Mouse (Mus musculus): ENCODE results near the gene Tbc1d16. TPM values are rescaled to one million over a fixed set of nuclear protein-coding genes. Genes with fewer than 3 reads are reported as not detected.

The Tbc1d16 gene
- polyA plus RNA-seq, 1 experiment from 2014 or later: 13.9 TPM

DNA sequence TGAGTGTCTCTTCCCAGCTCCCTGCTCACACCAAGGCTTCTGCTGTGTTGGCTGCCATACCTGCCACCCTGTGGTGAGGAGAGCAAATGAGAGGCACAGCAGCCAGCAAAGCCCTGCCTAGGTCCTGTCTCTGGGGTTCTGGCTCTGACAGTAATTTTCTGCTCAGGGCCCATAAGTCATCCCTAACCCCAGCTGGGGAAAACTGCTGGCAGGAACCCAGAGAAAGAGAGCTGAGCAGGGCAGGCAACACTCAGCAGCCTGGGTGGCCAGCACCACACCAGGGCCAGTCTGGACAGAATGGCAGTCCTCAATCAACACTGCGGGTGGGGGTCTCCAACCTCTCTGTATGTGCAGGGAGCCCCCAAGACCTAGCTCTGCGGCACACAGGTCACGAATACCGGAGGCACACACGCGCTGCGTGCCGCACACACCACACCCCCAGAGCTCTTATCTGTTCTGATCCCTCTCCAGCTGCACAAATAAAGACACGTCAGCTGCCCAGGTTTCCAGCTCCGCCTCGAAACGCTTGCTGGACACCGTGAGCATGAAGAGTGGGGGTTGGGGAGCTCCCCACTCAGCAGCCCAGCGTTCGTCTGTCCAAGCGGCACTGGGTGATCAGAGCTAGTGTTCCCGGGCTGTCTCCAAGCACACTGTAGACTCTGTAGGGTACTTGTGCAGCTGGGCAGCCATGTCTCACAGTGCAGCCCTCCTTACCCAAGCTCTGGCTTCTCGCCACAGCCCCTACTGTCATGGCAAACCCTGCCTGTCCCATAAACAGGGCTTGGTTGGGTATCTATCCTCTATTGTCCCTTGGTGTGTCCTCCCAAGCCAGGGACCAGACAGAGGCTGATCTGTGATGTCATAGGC lies 13.0 kb downstream of the Tbc1d16 start:
- 2% methylated on average over 18 of the region's 18 CpGs for WGBS
- Histone ChIP-seq H3K4me2 (replicated peaks) (peak overlapping the region; percentile 78), H3K36me3 (no peaks in the 10 kb centered on the region), H3K4me3 (replicated peaks) (peak overlapping the region; percentile 23), H3K4me1 (replicated peaks) (peaks cover 60% of the 10 kb centered on the region), H3K9ac (peak overlapping the region; percentile 47), H3K27me3 (replicated peaks) (no peaks in the 10 kb centered on the region), H3K9me3 (no peaks in the 10 kb centered on the region), H3K27ac (peak overlapping the region; percentile 92)
- peak; percentile 88 for ATAC-seq

GRCm38 (mm10) chr11:119213166-119213885 lies 15.0 kb downstream of the Tbc1d16 start:
- no peaks in the 10 kb centered on the region for H3K27me3 ChIP-seq (replicated peaks)
- H3K27ac ChIP-seq: 0 out of 2 replicates have a peak overlapping the region, but pooled peaks have one; percentile 11
- no peak overlapping the region for H3K4me3 ChIP-seq (replicated peaks)
- 59% methylated on average over 19 of the region's 19 CpGs for WGBS
- H3K4me1 ChIP-seq (replicated peaks): peaks cover 61% of the 10 kb centered on the region
- H3K9ac ChIP-seq: no peak overlapping the region
- no peaks in the 10 kb centered on the region for H3K9me3 ChIP-seq
- H3K4me2 ChIP-seq (replicated peaks): no peak overlapping the region
- H3K36me3 ChIP-seq: peaks cover 5% of the 10 kb centered on the region; the same call in 1 of the 2 replicates
- no peak for ATAC-seq

GRCm38 (mm10) chr11:119211604-119212309 lies 16.5 kb downstream of the Tbc1d16 start:
- ATAC-seq: no peak

DNA sequence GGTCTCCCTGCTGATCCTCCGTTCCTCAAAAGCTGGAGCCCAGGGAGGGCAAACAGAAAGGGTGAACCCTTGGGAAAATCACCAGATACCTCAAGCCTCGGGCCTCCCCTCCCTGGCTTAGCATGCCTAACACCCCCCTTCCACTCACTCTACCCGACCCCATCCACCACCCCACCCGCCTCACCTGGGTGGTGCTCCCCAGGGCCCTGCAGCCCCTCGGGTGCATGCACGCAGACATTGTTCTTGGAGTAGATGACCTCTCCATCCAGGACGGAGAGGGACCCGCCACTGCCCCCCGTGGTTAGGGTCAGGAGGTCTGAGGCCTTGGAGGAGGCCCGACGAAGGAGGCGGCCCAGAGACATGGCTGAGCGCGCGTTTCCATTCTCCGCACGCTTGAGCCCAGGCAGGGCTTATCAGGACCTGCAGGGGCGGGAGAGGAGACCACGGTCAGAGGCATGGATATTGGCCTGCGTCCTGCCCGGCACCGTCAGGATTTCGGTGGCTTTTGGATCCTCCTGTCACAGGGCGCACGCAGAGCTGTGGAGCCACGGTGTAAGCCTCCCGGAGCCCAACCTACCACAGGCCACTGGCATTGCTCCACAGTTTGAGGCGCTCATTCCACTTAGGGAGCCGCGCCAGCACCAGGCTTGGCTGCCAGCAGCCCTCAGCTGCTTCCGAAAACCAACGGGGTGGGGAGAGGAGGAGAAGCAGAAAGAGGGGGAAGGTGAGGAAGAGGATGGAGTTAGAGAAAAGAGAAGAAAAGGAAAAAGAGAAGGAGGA lies 17.8 kb downstream of the Tbc1d16 start:
- 72% methylated on average over 32 of the region's 32 CpGs for WGBS
- H3K9me3 ChIP-seq: no peaks in the 10 kb centered on the region
- ATAC-seq: no peak
- H3K36me3 ChIP-seq: peaks cover 15% of the 10 kb centered on the region; the same call in 1 of the 2 replicates
- H3K27ac ChIP-seq: peak overlapping the region; percentile 52
- H3K4me3 ChIP-seq (replicated peaks): no peak overlapping the region
- no peak overlapping the region for H3K4me2 ChIP-seq (replicated peaks)
- no peak overlapping the region for H3K9ac ChIP-seq
- peaks cover 46% of the 10 kb centered on the region for H3K4me1 ChIP-seq (replicated peaks)
- H3K27me3 ChIP-seq (replicated peaks): no peaks in the 10 kb centered on the region

More at GRCm38 (mm10) chr11:119211604-119212309, 16.5 kb downstream of the Tbc1d16 start:
- Histone ChIP-seq H3K36me3 (peaks cover 15% of the 10 kb centered on the region; the same call in 1 of the 2 replicates), H3K4me2 (replicated peaks) (no peak overlapping the region), H3K9ac (no peak overlapping the region), H3K9me3 (no peaks in the 10 kb centered on the region), H3K4me1 (replicated peaks) (peaks cover 57% of the 10 kb centered on the region), H3K27ac (peak overlapping the region; percentile 13; the same call in 1 of the 2 replicates), H3K4me3 (replicated peaks) (no peak overlapping the region), H3K27me3 (replicated peaks) (no peaks in the 10 kb centered on the region)
- WGBS: 76% methylated on average over 21 of the region's 21 CpGs

- Histone ChIP-seq H3K9ac (no peak overlapping the region), H3K27me3 (replicated peaks) (no peaks in the 10 kb centered on the region), H3K9me3 (no peaks in the 10 kb centered on the region), H3K27ac (peak overlapping the region; percentile 52), H3K36me3 (peaks cover 17% of the 10 kb centered on the region; the same call in 1 of the 2 replicates), H3K4me2 (replicated peaks) (no peak overlapping the region), H3K4me3 (replicated peaks) (no peak overlapping the region), H3K4me1 (replicated peaks) (peaks cover 37% of the 10 kb centered on the region)
- ATAC-seq: peak; percentile 39
- WGBS: 64% methylated on average over 10 of the region's 10 CpGs
These were observed 18.8 kb downstream of the Tbc1d16 start for GRCm38 (mm10) chr11:119209371-119210025.

GRCm38 (mm10) chr11:119208870-119209370 lies 19.4 kb downstream of the Tbc1d16 start:
- Histone ChIP-seq H3K4me2 (replicated peaks) (no peak overlapping the region), H3K36me3 (peaks cover 17% of the 10 kb centered on the region; the same call in 1 of the 2 replicates), H3K9me3 (no peaks in the 10 kb centered on the region), H3K4me3 (replicated peaks) (no peak overlapping the region), H3K4me1 (replicated peaks) (peaks cover 31% of the 10 kb centered on the region), H3K27ac (0 out of 2 replicates have a peak overlapping the region, but pooled peaks have one; percentile 52), H3K9ac (no peak overlapping the region), H3K27me3 (replicated peaks) (no peaks in the 10 kb centered on the region)
- no peak for ATAC-seq
- WGBS: 92% methylated on average over 20 of the region's 20 CpGs

DNA sequence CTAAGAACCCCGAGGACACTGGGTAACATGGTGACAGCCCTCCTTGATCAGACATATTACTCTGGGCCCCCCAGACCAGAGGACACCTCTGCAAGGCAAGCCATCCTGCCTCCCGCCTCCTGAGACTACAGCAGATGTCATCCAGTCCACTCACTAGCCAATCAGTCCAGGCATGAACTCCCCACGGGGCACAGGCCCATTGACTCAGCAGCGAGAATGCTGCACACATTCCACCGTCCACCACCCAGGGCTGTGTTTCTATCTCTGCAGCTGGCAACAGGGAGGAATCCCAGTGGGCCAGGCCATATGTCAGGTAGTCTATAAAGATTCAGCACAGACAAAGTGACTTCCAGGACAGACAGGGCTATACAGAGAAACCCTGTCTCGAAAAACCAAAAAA lies 20.3 kb downstream of the Tbc1d16 start:
- Histone ChIP-seq H3K4me2 (replicated peaks) (no peak overlapping the region), H3K27ac (no peak overlapping the region), H3K4me1 (replicated peaks) (peaks cover 21% of the 10 kb centered on the region), H3K4me3 (replicated peaks) (no peak overlapping the region), H3K27me3 (replicated peaks) (no peaks in the 10 kb centered on the region), H3K9me3 (no peaks in the 10 kb centered on the region), H3K36me3 (peaks cover 17% of the 10 kb centered on the region; the same call in 1 of the 2 replicates), H3K9ac (no peak overlapping the region)
- 93% methylated on average over 6 of the region's 6 CpGs for WGBS
- ATAC-seq: no peak

GRCm38 (mm10) chr11:119206562-119206961 lies 21.7 kb downstream of the Tbc1d16 start:
- Histone ChIP-seq H3K27ac (no peak overlapping the region), H3K9ac (no peak overlapping the region), H3K4me2 (replicated peaks) (no peak overlapping the region), H3K4me3 (replicated peaks) (no peak overlapping the region), H3K4me1 (replicated peaks) (peaks cover 17% of the 10 kb centered on the region), H3K27me3 (replicated peaks) (no peaks in the 10 kb centered on the region), H3K36me3 (peaks cover 17% of the 10 kb centered on the region), H3K9me3 (no peaks in the 10 kb centered on the region)
- ATAC-seq: no peak
- 35% methylated on average over 5 of the region's 5 CpGs for WGBS

- Histone ChIP-seq H3K27me3 (replicated peaks) (no peaks in the 10 kb centered on the region), H3K9me3 (no peaks in the 10 kb centered on the region), H3K27ac (no peak overlapping the region), H3K4me1 (replicated peaks) (peaks cover 16% of the 10 kb centered on the region), H3K4me2 (replicated peaks) (no peak overlapping the region), H3K4me3 (replicated peaks) (no peak overlapping the region), H3K9ac (no peak overlapping the region), H3K36me3 (peaks cover 17% of the 10 kb centered on the region)
- 86% methylated on average over 10 of the region's 10 CpGs for WGBS
- ATAC-seq: no peak
These were observed 22.6 kb downstream of the Tbc1d16 start for GRCm38 (mm10) chr11:119205738-119206137.

DNA sequence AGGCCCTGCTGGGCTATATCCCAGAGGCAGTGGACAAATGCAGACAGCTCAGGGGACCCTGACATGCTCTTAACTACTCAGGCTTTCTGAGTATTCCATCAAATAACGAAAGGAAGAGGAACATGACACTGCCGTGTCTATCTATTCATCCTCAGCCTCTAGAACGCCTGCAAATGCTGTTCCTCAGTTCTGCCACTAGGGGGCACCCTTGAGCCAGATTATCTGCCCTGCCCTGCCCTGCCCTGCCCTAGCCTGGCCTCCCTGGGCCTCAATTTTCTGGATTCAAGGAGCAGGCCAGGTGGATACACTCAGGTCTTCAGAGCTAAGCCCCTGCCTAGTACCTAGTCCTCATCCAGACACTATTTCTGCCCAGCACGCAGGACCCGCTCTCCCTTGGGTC lies 24.9 kb downstream of the Tbc1d16 start:
- 52% methylated on average over 5 of the region's 5 CpGs for WGBS
- no peaks in the 10 kb centered on the region for H3K27me3 ChIP-seq (replicated peaks)
- H3K36me3 ChIP-seq: peaks cover 12% of the 10 kb centered on the region
- H3K27ac ChIP-seq: no peak overlapping the region
- no peak overlapping the region for H3K4me2 ChIP-seq (replicated peaks)
- H3K9me3 ChIP-seq: no peaks in the 10 kb centered on the region
- no peak overlapping the region for H3K4me3 ChIP-seq (replicated peaks)
- H3K4me1 ChIP-seq (replicated peaks): peaks cover 7% of the 10 kb centered on the region; the same call in 1 of the 2 replicates
- no peak overlapping the region for H3K9ac ChIP-seq
- peak; percentile 39; the same call in 1 of the 2 replicates for ATAC-seq

GRCm38 (mm10) chr11:119199233-119199601 lies 29.1 kb downstream of the Tbc1d16 start:
- H3K4me2 ChIP-seq (replicated peaks): no peak overlapping the region

More at GRCm38 (mm10) chr11:119199233-119199601, 29.1 kb downstream of the Tbc1d16 start:
- no peaks in the 10 kb centered on the region for H3K27me3 ChIP-seq (replicated peaks)
- ATAC-seq: no peak
- WGBS: 84% methylated on average over 4 of the region's 4 CpGs
- no peak overlapping the region for H3K4me3 ChIP-seq (replicated peaks)
- peaks cover 9% of the 10 kb centered on the region; the same call in 1 of the 2 replicates for H3K4me1 ChIP-seq (replicated peaks)
- no peak overlapping the region for H3K9ac ChIP-seq
- no peaks in the 10 kb centered on the region for H3K9me3 ChIP-seq
- peaks cover 2% of the 10 kb centered on the region; the same call in 1 of the 2 replicates for H3K36me3 ChIP-seq
- no peak overlapping the region for H3K27ac ChIP-seq
